Mouse (Mus musculus) kidney, postnatal 10 days (tissue): Measurements from ENCODE around the gene Btbd35f6.
"Not testable (repeated sequence)": the region's sequence is repeated elsewhere in the genome, so short reads cannot be mapped to it uniquely, and the experiment has no call there.

Source experiments
- DNase-seq: peaks from one replicate; pipeline ENCODE4 v3.0.0; 2021; ENCODE audit warnings: mixed read lengths

Btbd35f6 gene

GRCm38 (mm10) chrX:33956440-33956839, at the start of gene Btbd35f6:
Gene Btbd35f6, minus strand, starts transcription at chrX:33956540.
- not testable (repeated sequence) for DNase-seq

- DNase-seq, result not testable (repeated sequence)
These were observed 30.4 kb upstream of the Btbd35f6 start, which contains the start of gene Gm21870 for GRCm38 (mm10) chrX:33986716-33987115. Gene Gm21870, minus strand, starts transcription at chrX:33986816.

- not testable (repeated sequence) for DNase-seq
These were observed 26.1 kb downstream of the Btbd35f6 start for GRCm38 (mm10) chrX:33930216-33930615.

- not testable (repeated sequence) for DNase-seq
These were observed 28.1 kb downstream of the Btbd35f6 start for GRCm38 (mm10) chrX:33928225-33928624.

- not testable (repeated sequence) for DNase-seq
These were observed 30.0 kb downstream of the Btbd35f6 start for GRCm38 (mm10) chrX:33926344-33926743.

- DNase-seq, result not testable (repeated sequence)
These were observed 30.9 kb downstream of the Btbd35f6 start for GRCm38 (mm10) chrX:33925420-33925819.
